Mouse (Mus musculus) liver, adult 2 months (tissue): Measurements from ENCODE around the gene Dnaic2. TPM values are rescaled to one million over a fixed set of nuclear protein-coding genes. Genes with fewer than 3 reads are reported as not detected.
A peak's percentile ranks its signal among the peaks of the same experiment; 100 is the strongest.

ENCODE experiments used
- DNase-seq: peaks from one replicate; pipeline ENCODE4 v3.0.0-alpha.2; 2011; ENCODE audit warnings: low read depth, low spot score; ENCODE audit errors: extremely low read depth
- H3K27ac ChIP-seq: fragments of 200-500 bp; replicated peaks from 2 replicates; pipeline ENCODE4 v1.5.1; 2012; ENCODE audit warnings: low read depth, mild to moderate bottlenecking, control low read depth, inconsistent platforms, low read length; ENCODE audit not compliant: insufficient read depth
- H3K27me3 ChIP-seq: fragments of 200-500 bp; 2 replicates; pipeline ENCODE4 v1.6.1; 2012; ENCODE audit warnings: mild to moderate bottlenecking, moderate library complexity, low read length, inconsistent platforms; ENCODE audit not compliant: control insufficient read depth, insufficient read depth
- H3K36me3 ChIP-seq: fragments of 200-500 bp; 2 replicates; pipeline ENCODE4 v1.6.1; 2012; ENCODE audit warnings: low read length, inconsistent platforms; ENCODE audit not compliant: control insufficient read depth, insufficient read depth
- H3K4me1 ChIP-seq: fragments of 200-500 bp; 2 replicates; pipeline ENCODE4 v1.6.1; 2011; ENCODE audit warnings: low read length; ENCODE audit not compliant: control insufficient read depth, insufficient read depth
- H3K4me3 ChIP-seq: fragments of 200-500 bp; 2 replicates; pipeline ENCODE4 v1.5.1; 2011; ENCODE audit warnings: low read depth, mild to moderate bottlenecking, control low read depth, low read length, moderate library complexity; ENCODE audit not compliant: insufficient read depth
- H3K79me2 ChIP-seq: fragments of 200-500 bp; 2 replicates; pipeline ENCODE4 v1.6.1; 2012; ENCODE audit warnings: inconsistent platforms, mild to moderate bottlenecking, low read length, moderate library complexity; ENCODE audit not compliant: control insufficient read depth, insufficient read depth
- H3K9ac ChIP-seq: fragments of 200-500 bp; 2 replicates; pipeline ENCODE4 v1.6.1; 2012; ENCODE audit warnings: low read depth, mild to moderate bottlenecking, control low read depth, inconsistent platforms, low read length
- CTCF ChIP-seq: fragments of 200-500 bp; IDR thresholded peaks from 2 replicates; pipeline ENCODE4 v1.5.1; 2011; ENCODE audit warnings: low read depth, low read length, control low read depth
- POLR2A ChIP-seq: fragments of 200-500 bp; IDR thresholded peaks from 2 replicates; pipeline ENCODE4 v1.6.1; 2011; ENCODE audit warnings: low read length, control low read depth; ENCODE audit not compliant: insufficient read depth; ENCODE audit errors: extremely low read depth
- WGBS: fragments of 180-500 bp; shearing (Covaris S2); methylation state at CpG from one replicate; pipeline ENCODE4 v1.1.7; 2018; 5-methylcytosine and 5-hydroxymethylcytosine counted together
- polyA plus RNA-seq: library from polyadenylated mRNA; depleted of rRNA; stranded (reverse); fragments of >200 nt; gene quantifications from 2 replicates; pipeline ENCODE4 v1.2.3, GENCODE M21; 2012
- total RNA-seq: library from RNA; depleted of rRNA; stranded (reverse); fragments of >200 nt; gene quantifications from 2 replicates; pipeline ENCODE4 v1.2.3, GENCODE M21; 2014

Dnaic2 gene
- total and polyA plus RNA-seq, 2 experiments = 0.13 TPM; not detected in 1

DNA sequence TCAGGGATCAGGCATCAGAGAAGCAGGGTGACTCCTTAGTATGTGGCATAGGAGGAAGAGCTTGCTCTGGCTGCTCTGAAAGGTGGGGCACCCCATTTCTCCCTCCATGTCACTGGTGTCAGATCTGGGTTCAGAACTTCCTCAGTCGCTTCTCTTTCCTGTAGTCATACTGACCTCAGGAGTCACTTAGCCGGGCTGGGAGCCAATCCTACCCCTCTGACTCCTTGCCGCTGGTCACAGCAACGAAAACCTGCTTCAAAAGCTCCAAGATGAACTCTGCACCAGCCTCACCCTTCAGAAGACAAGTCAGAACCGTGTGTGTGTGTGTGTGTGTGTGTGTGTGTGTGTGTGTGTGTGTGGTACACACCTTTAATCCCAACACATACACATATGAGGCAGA, 20.9 kb upstream of the Dnaic2 start:
- Histone ChIP-seq H3K36me3 (peaks cover 22% of the 10 kb centered on the region), H3K27me3 (no peaks in the 10 kb centered on the region), H3K4me1 (no peaks in the 10 kb centered on the region), H3K9ac (no peak overlapping the region), H3K4me3 (no peak overlapping the region), H3K79me2 (no peaks in the 10 kb centered on the region), H3K27ac (no peak overlapping the region)
- TF ChIP-seq POLR2A (no peak), CTCF (no peak)
- DNase-seq = no peak
- WGBS = 73% methylated on average over 5 of the region's 5 CpGs

- H3K79me2 ChIP-seq = no peaks in the 10 kb centered on the region
- peaks cover 30% of the 10 kb centered on the region for H3K36me3 ChIP-seq
- DNase-seq = no peak
- no peak overlapping the region for H3K27ac ChIP-seq
- H3K4me1 ChIP-seq = no peaks in the 10 kb centered on the region
- no peak for TF ChIP-seq CTCF
- TF ChIP-seq POLR2A = no peak
- H3K27me3 ChIP-seq = no peaks in the 10 kb centered on the region
- no peak overlapping the region for H3K4me3 ChIP-seq
- 94% methylated on average over 3 of the region's 3 CpGs for WGBS
- no peak overlapping the region for H3K9ac ChIP-seq
Observed at GRCm38 (mm10) chr11:114711393-114711792, 15.8 kb upstream of the Dnaic2 start.

DNA sequence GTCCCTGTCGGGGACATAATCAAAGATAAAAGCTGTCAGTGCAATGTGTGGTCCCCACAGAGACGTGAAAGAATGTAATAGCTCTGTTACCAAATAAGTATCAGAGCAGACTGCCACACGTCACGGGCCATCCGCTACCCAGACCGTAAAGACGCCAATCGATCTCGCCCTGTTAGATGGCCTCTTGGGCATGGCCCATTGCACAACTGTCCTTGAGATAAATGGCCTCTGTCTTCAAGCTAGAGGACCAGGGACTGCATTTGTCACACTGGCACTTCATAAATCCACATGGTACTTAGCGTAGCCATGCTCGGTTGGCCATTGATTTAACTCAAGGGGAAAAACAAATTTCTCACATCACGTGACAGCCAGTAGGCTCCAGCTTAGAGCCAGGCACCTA, 15.3 kb upstream of the Dnaic2 start:
- Histone ChIP-seq H3K36me3 (peaks cover 31% of the 10 kb centered on the region), H3K9ac (no peak overlapping the region), H3K4me3 (no peak overlapping the region), H3K4me1 (no peaks in the 10 kb centered on the region), H3K27me3 (no peaks in the 10 kb centered on the region), H3K27ac (no peak overlapping the region), H3K79me2 (no peaks in the 10 kb centered on the region)
- DNase-seq = no peak
- 90% methylated on average over 12 of the region's 12 CpGs for WGBS
- no peak for TF ChIP-seq CTCF

- TF ChIP-seq POLR2A = no peak
- TF ChIP-seq CTCF = no peak
- Histone ChIP-seq H3K79me2 (no peaks in the 10 kb centered on the region), H3K27ac (no peak overlapping the region), H3K4me3 (no peak overlapping the region), H3K36me3 (peaks cover 18% of the 10 kb centered on the region; the same call in 1 of the 2 replicates), H3K4me1 (no peaks in the 10 kb centered on the region), H3K9ac (no peak overlapping the region), H3K27me3 (no peaks in the 10 kb centered on the region)
- 97% methylated on average over 6 of the region's 6 CpGs for WGBS
- no peak for DNase-seq
Observed at GRCm38 (mm10) chr11:114714526-114714925, 12.7 kb upstream of the Dnaic2 start.

- H3K36me3 ChIP-seq = peaks cover 14% of the 10 kb centered on the region; the same call in 1 of the 2 replicates
- no peaks in the 10 kb centered on the region for H3K4me1 ChIP-seq
- 81% methylated on average over 7 of the region's 7 CpGs for WGBS
- no peaks in the 10 kb centered on the region for H3K27me3 ChIP-seq
- no peak overlapping the region for H3K27ac ChIP-seq
- TF ChIP-seq POLR2A = no peak
- H3K9ac ChIP-seq = no peak overlapping the region
- H3K4me3 ChIP-seq = no peak overlapping the region
- H3K79me2 ChIP-seq = no peaks in the 10 kb centered on the region
- DNase-seq = no peak
Observed at GRCm38 (mm10) chr11:114715531-114715930, 11.7 kb upstream of the Dnaic2 start.

DNA sequence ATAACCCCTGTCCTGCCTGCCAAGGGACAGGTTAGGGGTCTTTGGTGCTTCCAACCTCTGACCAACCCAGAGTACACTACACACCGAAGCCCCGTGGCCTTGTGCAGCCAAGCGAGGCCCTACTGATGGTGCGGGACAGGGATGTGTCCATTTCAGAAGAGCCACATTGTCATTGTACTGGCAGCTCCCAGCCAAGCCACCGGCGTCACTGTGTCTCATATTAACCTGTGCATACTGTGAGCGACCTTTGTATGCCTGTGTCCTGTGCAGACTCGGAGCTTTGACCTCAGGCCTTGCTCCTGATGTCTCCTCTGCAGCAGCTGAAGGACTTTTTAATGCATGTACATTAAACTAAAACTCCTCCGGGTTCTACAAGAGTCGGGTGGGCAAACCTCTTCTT, 6.7 kb upstream of the Dnaic2 start:
- H3K36me3 ChIP-seq = peaks cover 3% of the 10 kb centered on the region; the same call in 1 of the 2 replicates
- TF ChIP-seq POLR2A (no peak), CTCF (no peak)
- no peak overlapping the region for H3K27ac ChIP-seq
- 59% methylated on average over 10 of the region's 10 CpGs for WGBS
- peak; percentile 31 for DNase-seq
- H3K4me1 ChIP-seq = no peaks in the 10 kb centered on the region
- H3K4me3 ChIP-seq = no peak overlapping the region
- no peaks in the 10 kb centered on the region for H3K79me2 ChIP-seq
- H3K9ac ChIP-seq = no peak overlapping the region
- H3K27me3 ChIP-seq = no peaks in the 10 kb centered on the region
